Mouse (Mus musculus) yolk sac, embryonic 10.5 days (tissue): Measurements from ENCODE around the gene Rexo2.
"Not testable (repeated sequence)": the region's sequence is repeated elsewhere in the genome, so short reads cannot be mapped to it uniquely, and the experiment has no call there.

Experiments used
- DNase-seq: peaks from one replicate; pipeline ENCODE4 v3.0.0-alpha.2; 2017; ENCODE audit warnings: low spot score

Rexo2 gene

DNA sequence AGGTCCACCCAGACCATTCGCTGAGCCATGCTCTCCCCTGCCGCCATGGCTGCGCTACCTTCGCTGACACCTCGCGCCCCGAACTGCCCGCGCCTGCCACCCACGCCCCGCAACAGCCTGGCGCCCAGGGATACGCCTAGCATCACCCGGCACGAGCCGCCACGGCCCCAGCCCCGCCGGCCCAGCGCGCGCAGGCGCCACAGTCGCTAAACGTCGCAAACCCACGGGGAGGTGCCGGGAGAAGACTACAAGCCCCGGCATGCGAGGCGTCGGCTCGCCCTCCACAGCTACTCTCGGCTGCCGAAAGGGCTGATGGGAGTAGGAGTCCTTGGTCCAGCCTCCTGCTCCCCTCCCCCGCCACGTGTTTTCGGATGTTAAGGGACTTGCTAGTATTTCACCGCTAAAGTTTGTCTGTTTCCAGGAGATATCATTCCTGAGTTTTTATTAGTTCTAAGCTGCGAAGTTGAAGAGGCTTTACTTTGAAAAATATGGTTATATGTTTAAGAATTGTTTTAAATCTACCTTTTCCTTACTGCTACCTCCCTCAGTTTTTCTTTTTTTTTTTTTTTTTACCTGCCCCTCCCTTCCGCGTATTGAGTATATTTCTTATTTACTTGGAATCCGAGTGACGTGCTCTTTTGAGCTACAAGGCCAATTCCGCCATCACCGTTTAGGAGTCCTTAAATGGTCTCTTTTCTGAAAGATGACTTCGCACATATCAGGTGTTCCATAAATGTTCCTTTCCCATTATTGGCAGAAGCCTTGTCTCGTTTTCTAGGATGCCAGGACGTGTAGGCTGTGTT is at the start of gene Rexo2:
Gene Rexo2, minus strand, starts transcription at position 213 of the 803 bp plus-strand sequence.
- DNase-seq, result peak; percentile 93

DNA sequence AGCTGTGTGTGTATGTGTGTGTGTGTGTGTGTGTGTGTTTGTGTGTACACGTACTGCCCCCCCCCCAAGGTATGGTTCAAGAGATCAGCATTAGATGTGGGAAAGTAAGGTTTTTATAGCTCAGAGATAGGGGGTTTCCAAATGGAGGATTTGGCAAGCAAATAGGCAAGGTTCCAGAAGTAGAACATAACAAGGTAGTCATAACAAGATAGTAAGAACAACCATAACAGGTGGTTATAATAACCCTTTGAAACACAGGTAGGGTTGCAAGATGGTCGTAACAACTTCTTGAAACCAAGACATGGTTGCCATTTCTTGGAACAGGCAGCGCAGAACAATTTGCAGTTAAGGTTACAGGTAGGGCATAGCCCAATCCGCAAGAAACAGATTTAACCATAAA is 46.1 kb upstream of the Rexo2 start:
- no peak for DNase-seq

GRCm38 (mm10) chr9:48525566-48525965 is 45.1 kb upstream of the Rexo2 start:
- DNase-seq, result no peak

GRCm38 (mm10) chr9:48520405-48520804 is 40.0 kb upstream of the Rexo2 start:
- DNase-seq, result not testable (repeated sequence)

GRCm38 (mm10) chr9:48517372-48518130 is 37.1 kb upstream of the Rexo2 start:
- no peak for DNase-seq

DNA sequence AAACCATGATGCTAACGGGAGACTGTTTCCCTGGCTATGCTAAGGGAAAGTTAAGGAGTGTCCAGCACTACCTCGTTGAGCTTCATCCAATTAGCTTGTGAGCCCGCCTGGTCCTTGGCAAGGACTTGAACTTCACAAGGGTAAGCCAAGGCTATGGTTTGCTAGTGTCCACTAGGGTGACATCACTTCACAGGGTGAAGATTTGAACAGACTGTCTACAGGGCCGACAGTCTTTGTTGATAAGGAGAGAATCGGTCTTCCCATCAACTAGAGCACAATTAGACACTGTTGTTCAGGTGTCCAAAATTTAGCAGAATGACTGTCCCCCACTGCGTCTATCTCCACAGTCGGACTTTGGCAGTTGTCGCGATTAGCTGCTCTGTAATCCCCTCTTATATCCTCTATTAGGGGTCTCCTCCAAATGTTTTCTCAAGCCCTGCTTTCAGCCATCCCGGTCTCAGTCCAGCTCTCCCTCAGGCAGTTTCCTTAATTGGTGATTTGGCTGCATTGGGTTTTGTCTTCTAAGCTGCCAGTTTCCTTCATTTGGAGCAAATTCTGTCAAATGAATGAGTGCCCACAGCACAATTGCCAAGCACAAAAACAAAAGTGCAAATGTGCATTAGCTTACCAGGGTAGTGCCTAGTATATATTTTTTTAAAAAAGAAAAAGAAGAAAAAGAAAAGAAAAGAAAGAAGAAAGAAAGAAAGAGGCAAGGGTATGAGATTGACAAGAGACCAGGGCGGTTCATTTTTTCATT is 36.4 kb upstream of the Rexo2 start:
- DNase-seq, result no peak

GRCm38 (mm10) chr9:48515332-48515731 is 34.9 kb upstream of the Rexo2 start:
- no peak for DNase-seq

DNA sequence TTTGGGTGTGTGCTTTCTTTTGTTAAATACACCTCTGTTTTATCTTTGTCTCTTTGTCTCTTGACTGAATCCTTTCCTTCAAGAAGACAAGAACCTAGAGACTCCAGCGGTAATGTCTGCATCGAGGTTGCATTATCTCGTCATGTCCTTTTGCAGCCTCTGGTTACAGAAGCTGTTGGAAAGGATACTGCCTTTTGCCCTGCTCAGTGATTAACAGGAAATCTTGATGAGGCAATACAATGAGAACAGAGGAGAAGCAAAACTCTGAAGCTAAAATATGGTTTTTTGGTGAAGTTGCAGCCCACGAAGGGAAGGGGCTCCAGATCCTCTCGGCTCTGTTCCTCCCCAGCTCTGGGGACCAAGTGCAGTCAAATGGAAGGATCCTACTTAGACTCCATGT is 29.7 kb upstream of the Rexo2 start:
- no peak for DNase-seq

DNA sequence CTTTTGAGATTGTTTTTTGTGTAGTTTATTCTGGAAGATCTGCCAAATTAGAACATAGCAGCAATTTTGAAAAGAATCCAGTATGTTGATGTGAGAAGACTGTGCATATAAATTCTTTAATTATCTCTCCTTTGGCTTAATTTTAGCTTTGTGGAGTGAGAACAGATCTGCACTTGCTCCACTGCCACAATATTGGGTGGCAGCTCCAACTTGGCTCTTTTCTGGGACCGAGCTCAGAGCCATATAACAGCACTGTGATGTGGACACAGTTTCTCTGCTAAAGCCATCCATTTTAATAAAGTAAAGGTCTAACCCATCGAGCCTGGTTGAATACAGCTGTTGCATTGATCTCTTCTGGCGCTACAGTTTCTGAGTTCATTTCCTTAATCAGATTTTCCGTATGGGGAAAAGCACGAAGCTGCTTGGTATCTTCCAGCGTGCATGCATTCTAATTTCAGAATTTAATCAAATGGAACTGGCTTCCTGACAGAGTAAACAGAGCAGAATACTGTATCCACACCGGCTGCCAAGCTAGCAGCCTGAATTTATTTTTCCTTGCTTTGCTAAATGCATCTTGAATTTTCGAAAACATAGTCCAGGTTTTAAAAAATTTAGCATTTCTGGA is 24.4 kb upstream of the Rexo2 start:
- DNase-seq, result no peak

DNA sequence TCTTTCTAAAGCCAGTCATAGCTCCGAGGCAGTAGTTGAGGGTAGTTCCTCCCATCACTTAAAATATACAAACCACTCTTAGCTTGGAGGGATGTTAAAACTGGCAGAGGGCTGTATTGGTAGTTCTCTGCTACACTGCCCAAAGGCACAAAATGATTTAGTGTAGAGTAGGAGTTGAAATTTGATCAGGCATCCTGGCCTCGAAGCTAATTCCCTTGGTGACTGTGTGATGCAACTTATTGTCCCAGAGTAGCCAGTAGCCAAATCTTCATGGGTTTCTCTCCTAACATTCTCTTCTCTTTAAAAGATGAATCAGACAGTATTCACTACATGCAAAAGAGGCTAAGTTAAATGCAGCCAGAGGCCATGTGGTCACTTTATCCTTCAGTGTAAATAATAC is 22.6 kb upstream of the Rexo2 start:
- no peak for DNase-seq

GRCm38 (mm10) chr9:48501192-48501591 is 20.8 kb upstream of the Rexo2 start:
- no peak for DNase-seq

GRCm38 (mm10) chr9:48495548-48495932 is 15.1 kb upstream of the Rexo2 start:
- no peak for DNase-seq

DNA sequence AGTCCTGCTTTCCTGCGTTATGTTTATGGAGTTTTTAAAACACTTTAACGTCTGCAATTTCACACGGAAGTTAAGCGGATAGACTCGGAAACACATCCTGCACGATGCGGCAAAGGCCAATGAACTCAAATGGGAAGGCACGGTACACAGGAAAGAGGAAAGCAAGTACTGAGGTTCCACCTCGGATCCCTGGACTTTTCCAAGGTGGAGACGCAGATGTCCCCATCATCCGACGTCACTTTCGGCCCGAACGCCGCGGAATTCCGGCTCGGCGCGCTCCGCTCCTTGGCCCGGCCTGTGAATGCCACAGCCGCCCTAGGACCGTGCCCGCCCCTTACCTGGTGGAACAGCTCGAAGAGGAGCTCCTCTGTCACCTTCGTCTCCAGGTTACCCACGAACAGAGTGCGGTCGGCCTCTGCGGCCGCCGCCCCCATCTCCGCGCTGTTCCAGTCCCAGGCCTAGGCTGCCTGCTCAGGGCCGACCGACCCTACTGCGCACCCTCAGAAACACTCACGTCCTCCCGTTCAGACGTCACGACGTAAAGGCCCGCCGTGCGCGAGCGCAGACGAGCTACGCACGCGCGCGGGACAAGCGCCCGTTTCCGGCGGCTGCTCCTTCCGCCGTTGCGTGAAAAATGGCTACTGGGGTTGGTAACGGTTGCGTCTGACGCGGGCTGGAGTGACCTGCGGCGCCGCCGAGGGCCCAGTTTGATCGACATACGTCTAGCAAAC is 14.6 kb upstream of the Rexo2 start, which contains the start of the genes Rbm7 and Gm5617:
Gene Rbm7, minus strand, starts transcription at position 483 of the 731 bp plus-strand sequence.
Gene Gm5617, plus strand, starts transcription at position 626 of the 731 bp plus-strand sequence.
- peak; percentile 92 for DNase-seq

GRCm38 (mm10) chr9:48481214-48482134 is 1.1 kb upstream of the Rexo2 start:
- DNase-seq, result no peak

- peak; percentile 3 for DNase-seq
Observed at GRCm38 (mm10) chr9:48479838-48480410, 499 bp downstream of the Rexo2 start.

DNA sequence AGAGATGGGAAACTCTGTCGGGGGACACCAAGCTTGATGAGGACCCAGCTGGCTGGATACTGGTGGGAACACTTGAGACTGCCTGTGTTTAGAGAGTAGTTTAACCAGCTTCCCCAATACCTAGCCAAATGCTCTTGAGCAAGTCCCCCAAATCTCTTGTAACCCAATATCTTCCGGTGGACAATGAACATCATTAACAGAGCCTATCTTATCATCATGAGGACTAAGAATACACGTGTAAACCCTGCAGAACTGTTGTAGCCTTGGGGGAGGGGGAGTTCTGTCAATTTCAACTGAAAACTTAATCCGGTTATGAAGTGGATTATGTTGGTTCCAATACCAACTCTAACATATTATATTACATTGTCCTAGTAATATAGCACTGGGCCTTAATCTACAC is 1.6 kb downstream of the Rexo2 start:
- DNase-seq, result no peak

DNA sequence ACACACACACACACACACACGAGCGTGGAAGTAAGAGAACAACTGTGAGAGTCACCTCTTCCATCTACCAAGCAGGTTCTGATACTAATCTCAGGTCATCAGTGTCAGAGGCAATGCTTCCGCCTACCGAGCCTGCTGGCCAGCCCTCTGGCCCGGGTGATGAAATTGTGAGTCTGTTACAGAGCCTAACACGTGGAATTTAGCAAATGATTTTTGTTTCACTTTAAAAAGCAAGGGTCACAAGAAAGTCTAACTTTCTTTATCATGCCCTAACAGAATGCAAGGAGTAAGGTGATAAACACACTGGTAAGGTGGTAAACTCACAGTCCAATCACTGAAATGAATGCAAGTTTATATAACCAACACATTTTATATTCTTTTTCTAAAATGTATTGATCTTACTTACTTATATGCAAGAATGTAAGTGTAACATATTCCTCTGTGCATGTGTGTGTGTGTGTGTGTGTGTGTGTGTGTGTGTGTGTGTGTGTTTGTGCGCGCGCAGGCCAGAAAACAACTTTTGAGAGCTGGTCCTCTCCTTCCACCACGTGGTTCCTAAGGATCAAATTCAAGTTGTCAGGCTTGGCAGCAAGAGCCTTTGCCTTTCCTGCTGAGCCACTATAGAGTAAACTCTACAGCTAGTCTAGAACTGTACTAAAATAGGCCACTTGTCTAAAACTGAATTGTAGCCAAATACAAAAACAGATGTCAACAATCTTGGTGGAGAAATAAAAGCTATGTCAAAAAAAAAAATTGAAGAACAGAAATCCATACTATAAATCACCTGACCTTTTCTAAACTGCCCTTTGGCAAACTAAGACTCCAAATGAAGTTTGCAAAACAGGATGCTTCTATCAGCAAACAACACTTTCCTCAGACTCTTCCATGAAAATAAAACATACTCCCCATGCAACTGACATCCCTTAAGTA is 3.9 kb downstream of the Rexo2 start:
- no peak for DNase-seq

DNA sequence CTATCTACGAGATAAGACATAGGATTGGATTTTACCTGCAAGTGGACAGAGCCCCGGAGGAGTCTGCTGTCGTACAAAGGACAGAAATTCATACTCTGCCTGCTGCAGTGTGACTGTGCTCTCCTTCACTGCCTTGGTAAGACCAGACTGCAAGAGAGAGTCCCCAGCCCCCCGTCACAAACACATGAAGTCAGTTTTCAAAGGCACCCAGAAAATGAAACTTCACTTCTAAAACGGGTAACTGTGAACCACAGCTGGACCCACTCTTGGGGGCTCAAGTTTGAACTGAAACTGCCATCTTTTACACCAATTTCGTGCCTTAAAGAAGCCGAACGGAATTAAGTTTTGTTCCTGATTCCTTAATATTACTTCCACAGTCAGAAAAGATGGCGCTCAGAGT is 6.1 kb downstream of the Rexo2 start:
- no peak for DNase-seq

- DNase-seq, result no peak
Observed at GRCm38 (mm10) chr9:48473131-48473530, 7.3 kb downstream of the Rexo2 start.
